Mouse (Mus musculus) frontal cortex, postnatal 14 days (tissue): ENCODE results near the gene Pea15a.

Experiments
- DNase-seq, 2 experiments: peaks; one replicate each; pipeline ENCODE4 v3.0.0; 2022; ENCODE audit warnings: low spot score in 2 of 2

The Pea15a gene

DNA sequence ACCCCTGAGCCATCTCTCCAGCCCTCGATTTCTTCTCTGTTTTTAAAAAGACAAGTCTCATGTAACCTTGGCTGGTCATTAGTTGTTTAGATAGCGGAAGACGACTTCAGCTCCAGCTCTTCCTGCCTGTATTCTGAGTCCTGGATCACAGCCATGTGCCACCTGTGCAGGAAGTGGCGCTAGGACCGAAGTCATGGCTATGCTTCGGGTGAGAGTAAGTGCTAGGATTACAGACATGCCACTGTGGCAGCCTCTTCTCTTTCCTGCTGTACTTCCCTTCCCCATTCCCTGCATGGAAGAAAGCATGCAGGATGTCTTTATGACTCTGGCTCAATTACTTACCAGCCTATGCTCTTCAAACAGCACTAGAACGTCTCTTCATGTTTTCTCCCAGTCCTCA lies 27.5 kb downstream of the Pea15a start:
- DNase-seq, result no peak

DNA sequence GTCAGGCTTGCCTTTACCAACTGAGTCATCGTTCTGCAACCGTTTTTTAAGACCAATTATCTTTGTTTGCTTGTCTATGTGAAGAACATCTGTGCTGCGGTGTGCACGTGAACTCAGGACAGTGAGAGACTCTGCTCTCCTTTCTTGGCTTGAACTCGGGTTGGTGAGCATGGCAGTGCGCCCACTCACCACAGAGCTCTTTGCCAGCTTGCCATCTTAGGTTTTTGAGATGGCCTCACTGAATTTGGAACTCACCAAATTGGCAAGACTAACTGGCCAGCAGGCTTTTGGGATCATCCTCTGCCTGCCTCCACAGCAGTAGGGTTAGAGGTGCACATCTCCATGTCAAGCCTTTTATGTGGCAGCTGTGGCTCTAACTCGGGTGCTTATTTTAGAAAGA lies 28.8 kb downstream of the Pea15a start:
- no peak for DNase-seq

DNA sequence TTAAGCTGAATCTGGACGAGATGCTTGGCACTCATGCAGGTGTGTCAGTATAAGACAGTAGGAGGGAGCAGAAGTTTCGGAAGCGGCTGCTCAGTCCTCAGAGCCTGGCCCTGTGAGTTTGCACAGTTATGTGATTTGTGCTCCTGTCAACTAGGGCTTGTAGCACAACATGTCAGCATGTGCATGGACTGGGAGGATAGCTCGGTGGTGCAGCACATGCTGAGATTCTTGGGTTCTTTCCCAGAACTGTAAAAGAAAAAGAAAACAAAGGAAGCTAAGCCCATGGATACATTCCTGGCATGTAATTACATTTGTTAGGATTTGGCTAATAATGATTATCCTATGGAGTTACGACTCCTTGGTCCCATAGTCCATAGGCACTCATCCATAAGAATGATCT lies 33.4 kb downstream of the Pea15a start:
- DNase-seq, result no peak

DNA sequence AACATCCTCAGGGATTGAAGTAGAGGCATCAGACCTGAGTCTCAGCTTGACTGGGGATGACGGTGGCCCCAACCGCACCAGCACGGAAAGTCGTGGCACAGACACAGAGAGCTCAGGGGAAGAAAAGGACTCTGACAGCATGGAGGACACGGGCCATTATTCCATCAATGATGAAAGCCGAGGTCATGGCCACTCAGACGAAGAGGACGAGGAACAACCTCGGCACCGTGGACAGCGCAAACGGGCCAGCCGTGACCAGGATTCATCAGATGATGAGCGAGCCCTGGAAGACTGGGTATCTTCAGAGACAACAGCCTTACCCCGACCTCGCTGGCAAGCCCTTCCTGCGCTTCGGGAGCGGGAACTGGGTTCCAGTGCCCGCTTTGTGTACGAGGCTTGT lies 34.2 kb downstream of the Pea15a start:
- no peak for DNase-seq

DNA sequence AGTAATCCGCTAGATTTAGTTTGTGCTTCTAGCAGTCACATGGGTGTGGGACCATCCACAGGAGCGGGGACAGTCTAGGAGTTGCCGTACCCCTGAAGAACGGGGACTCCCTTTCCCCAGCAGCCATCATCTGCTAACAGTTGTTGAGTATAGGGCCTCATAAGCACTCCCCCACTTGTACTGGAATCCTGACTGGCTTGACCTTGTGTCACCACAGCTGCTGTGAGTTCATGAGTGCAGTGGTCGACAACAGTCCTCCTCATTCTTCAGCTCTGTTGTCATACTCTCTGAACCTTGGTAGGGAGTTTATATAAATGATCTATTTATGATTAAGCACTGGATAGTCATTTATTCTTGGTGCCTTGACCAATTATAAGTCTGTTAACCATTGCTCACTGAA lies 36.8 kb downstream of the Pea15a start:
- no peak for DNase-seq

DNA sequence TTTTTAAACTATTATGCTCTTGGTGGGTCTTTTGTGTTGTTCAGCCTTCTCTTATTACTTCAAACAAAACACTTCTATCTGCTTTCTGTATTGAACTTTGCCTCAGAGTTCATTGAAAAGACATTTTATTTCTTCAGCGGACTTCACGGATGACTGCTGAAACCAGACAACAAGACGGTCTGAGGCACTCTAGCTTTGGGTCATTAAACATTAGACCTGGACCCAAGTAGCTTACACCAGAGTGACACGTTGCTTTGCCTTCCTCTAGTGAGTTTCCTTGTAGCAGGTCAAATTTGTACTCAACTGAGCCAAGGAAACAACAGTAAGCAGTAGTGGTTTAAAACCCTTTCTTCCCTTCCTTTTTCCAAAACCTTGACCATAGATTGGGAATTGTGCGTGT lies 38.7 kb downstream of the Pea15a start:
- DNase-seq, result no peak

DNA sequence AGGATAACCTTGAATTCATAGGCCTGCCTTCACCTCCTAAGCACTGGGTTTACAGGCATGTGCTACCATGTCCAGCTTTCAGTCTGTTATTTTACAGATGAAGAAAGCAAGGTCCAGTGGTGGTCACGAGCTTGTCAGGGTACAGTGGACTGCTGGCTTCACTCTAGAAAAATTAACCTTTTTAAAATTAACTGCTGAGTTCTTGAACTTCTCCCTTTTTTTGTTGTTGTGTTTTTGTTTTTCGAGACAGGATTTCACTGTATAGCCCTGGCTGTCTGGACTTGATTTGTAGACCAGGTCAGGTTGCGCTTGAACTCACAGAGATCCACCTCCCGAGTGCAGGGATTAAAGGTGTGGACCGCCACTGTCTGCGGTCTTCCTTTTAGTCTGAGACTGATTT lies 43.6 kb downstream of the Pea15a start:
- no peak for DNase-seq

DNA sequence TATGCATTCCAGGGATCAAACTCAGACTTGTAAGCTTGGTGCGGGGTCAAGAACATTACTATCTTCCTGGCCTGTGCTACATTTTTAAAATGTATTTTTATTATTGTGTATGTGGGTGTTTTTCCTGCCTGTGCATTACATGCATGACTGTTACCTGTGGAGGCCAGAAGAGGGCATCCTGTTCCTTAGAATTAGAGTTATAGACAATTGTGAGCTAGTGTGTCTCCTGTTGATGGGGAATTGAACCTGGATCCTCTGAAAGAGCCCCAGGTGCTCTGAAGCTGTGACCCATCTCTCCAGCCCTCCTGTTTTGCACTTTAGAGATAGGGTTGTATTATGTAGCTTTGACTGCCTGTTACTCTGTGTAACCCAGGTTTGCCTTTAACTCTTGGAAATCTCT lies 44.6 kb downstream of the Pea15a start:
- DNase-seq, result no peak

DNA sequence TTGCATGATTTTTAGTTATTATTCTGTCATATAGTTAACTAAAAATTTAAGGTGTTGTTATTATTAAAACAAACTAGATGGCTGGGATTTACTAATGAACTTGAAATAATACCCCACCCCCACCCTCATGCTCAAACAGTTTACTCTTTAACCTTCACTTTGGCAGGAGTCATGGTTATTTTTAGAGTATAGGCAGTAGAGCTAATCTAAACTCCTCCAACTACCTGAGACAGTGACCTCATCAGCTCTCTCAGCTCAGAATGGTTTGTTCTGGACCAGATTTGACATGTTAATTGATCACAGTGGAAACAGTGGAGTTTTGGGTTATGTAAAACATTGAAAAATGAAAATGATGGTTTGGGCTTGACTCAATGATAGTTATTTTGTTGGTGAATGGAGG lies 46.1 kb downstream of the Pea15a start:
- no peak for DNase-seq

DNA sequence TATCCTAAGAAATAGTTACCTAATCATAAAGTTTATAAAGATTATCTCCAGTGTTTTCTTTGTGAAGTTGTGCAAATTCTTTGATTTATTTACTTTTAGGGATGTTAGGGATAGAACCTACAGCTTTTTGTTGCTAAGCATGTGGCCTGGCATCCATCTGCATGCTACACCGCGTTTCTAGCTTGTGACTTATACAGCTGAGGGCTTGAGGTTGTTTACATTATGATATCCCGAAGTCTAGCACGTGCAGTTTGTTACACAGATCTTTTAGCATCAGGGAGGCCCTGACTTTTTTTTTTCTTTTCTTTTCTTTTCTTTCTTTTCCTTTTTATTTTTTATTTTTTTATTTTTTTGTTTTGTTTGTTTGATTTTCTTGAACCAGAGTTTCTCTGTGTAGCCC lies 46.6 kb downstream of the Pea15a start:
- no peak for DNase-seq

DNA sequence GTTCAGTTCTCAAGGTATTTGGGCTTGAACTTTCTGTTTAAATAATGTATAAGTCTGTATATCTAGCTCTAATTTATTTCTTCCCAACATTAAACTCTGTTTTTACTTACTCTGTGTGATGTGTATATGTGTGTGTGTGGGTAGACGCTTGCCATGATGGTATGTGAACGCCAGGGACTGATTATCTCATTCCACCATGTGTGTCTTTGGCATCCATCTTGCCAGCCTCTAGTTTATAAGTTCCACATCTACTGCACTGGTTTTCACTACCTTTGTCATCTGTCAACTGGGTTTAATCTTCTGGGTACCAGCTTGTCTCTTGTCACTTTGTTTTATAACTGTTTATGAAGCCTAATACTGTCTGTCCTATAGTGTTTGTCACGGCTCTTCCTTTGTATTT lies 51.1 kb downstream of the Pea15a start:
- no peak for DNase-seq

DNA sequence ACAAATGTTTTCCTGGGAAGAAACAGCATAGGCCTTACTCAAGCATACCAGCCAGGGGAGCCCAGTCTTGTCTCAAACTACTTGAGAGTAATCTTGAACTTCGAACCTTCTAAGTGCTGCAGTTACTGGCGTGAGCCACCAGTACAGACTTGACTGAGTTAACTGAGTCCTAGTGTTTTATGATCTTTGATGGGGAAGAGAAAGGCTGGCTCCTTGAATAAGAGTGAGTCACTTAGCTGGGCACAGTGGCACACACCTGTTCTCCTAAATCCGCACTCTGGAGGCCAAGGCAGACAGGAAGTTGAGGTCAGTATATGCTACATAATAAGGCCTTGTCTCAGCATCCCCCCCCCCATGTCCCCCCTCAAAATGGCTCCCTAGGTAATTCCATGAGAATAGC lies 52.1 kb downstream of the Pea15a start:
- DNase-seq, result no peak

DNA sequence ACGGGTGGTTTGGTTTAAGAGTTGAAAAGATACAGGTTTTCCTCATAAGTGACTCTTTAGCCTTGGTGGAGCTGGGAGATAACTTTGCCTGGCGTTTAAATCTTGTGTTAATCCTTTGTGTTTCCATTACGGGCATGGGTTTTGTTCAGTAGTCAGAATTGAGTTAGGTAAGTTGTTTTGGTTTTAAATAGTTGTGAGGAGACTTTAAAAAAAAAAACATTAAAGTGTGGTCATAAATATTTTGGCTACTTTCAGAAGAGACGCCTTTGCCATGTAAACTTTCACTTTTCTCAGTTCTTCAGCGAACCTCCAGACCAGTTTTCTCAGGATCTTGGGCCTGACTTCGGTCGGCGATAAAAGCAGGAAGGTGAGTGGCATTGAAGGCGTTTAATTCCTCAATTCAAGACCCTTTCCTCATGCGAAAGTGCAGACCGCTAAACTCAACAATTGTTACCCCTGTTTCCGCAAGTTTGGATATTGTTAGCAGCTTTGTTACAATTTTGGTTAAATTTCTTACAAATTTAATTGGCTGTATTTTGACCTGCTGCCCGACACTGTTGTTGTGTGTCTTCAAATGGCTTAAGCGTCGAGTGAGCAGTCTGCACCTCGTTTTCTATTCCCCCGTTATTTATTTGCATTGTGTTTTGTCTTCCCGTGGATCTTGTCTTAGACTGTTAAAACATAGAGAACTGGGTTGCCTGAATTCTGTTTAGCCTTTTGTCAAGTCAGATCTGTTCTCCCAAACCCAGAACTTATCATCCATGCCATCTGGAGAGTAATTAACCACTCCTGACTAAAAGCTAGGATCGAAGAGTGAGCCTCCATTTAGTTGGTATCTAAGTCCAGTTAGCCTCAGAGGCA lies 57.4 kb downstream of the Pea15a start:
- DNase-seq, result no peak

DNA sequence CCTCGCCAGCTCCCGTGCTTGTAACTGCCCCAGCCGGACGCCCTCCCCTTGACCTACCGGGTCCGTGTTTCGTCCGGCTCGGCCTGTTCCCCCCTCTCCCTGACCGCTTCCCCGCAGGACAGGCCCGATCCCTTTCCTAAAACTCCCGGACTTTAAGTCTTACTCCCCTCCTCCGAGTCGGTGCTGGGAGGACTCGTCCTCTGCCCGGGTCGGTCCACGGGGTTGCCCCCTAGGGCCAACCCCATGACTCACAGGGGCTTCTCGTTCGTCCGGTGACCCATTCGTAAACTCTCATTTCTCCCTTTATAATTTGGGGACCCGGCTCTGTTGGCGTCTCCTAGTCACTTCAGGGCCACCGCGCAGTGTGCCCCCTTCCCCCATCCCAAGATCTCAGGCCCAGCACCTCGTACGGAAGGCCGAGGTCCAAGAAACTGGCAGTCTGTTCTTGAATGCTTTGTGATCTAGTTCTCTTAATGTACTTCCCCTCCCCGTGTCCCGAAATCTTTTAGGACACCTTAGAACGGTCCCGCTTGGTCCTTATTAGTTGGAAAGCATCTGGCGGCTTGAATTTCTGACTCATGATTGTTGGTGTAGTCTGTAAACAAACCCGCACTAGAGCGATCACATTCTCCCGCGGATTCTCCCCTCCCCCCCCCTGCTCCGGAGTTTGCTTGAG lies 58.2 kb downstream of the Pea15a start:
- DNase-seq, result no peak

DNA sequence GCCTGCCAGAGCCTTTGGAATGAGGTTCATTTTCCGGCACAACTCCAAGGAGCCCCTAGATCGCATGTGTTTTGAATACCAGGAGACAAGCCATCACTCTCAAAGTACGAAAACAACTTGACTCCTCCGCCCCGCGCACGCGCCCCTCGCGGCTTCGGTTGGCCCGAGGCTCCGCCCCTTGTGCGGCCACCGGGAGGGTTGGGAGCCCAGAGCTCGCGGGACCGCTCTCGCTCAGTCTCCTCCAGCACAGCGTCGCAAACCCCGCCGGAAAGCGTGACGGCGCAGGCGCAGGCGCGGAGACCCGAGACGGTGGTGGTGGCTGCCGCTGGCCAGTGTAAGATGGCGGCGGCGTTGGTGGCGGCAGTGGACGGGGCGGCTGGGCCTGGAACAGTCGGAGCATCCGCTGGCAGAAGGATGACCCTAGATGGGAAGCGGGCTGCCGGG lies 58.7 kb downstream of the Pea15a start, which contains the start of gene Dcaf8:
Dcaf8 (plus strand) TSS at position 250 of the 444 bp plus-strand sequence.
- DNase-seq, result peak; percentile 92 to 94
